Mouse (Mus musculus) lung, postnatal 4 days (tissue): ENCODE measurements around the gene Aoah.
A peak's percentile ranks its signal among the peaks of the same experiment; 100 is the strongest.

Experiments used
- DNase-seq, 2 experiments: peaks; one replicate each; pipeline ENCODE4 v3.0.0; 2021

The Aoah gene

GRCm38 (mm10) chr13:20916698-20917511, 123.0 kb downstream of the Aoah start:
- no peak for DNase-seq

- DNase-seq, result no peak
Observed at GRCm38 (mm10) chr13:20920401-20920800, 126.5 kb downstream of the Aoah start.

DNA sequence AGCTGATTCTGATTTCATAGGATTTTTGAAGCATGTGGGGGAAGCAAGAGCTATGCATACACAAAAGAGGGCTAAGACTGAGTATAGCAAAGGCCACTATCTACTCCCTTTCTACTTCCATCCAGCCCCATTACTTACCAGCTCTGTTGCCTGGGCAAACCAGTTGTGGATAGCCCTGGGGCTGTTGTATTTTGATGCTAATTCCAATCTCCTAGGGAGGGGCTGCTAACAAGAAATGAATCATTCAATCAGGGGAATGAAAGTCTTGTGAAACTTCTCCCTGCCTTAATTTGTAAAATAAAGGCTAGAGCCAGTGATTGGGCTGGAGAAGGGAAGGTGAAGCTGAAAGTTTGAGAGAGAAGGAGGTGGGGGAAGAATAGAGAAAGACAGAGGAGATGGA, 142.1 kb downstream of the Aoah start:
- no peak for DNase-seq

DNA sequence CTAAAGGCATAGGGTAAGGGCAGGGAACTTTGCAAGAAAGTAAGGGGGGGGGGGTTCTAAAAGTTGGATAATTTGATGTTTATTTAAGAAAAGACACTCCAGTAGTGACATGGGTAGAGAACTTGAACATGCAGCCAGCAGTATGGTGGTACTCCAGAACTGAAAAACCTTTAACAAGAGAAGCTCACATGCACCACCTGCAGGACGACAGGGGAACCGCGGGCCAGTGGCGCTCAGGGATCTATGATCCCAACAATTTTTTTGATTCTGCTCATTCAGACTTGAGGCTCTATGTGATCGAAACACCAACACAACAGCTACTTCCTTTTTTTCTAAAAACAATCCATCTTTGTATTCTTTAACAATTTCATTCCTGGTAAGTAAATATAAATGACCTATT, 143.5 kb downstream of the Aoah start:
- peak; percentile 52 to 72 for DNase-seq

DNA sequence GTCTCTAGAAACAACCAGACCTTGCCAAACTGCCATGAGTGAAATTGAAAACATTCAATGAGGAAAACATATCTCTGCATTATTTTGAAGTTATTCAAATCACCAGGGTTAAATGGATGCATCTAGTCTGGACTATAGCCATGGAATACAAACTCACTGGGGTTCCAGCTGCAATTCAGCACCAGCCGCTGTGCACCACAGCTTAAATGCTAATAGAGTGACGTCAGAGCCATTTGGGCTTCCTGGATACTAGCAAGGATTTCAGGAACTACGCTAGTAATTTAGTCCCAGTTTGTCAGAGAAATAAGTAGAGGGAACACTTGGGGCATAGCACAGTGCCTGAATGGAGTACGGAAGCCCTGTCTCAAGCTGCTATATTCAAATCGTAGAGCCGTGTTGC, 145.2 kb downstream of the Aoah start:
- no peak for DNase-seq

DNA sequence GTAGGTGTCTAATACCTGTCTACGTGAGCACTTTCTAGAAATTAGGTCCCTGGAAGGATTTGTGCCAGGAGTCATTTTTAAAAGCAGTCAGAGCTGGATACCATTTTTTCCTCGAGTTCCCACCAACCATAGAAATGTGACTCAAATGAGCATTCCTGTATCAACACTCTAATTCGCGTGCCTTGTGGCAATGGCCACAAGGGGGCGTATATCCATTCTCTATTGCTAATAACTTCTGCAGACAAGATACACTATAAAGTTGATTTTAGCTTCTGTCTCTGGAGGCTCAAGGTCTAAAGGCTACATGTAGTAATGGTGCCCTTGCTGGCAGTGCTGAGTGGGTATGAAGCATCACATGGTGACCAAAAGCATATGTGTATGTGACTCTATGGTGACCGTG, 146.5 kb downstream of the Aoah start:
- DNase-seq, result peak in 1 of 2 experiments; percentile 38

DNA sequence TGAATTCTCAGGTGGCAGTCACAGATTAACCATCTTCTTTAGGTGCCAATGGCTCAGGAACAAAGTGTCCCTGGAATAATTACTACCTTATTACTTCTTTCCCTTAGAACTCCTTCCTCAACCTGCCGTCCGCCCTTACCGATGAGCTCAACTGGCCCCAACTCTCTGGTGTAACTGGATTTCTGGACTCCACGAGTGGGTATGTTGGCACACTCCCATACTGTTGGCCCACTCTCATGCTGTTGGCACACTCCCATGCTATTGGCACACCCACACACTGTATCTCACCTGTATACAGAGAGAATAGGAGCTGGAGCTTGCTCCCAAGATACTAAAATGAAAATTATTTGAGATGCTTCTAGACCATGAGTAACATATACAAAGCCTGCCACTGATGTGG, 147.8 kb downstream of the Aoah start:
- no peak for DNase-seq

GRCm38 (mm10) chr13:20963086-20963485, 169.2 kb downstream of the Aoah start:
- no peak for DNase-seq

- no peak for DNase-seq
Observed at GRCm38 (mm10) chr13:20981234-20982230, 187.6 kb downstream of the Aoah start.

GRCm38 (mm10) chr13:20985510-20985909, 191.6 kb downstream of the Aoah start:
- no peak for DNase-seq

- DNase-seq, result no peak
Observed at GRCm38 (mm10) chr13:20985961-20986360, 192.0 kb downstream of the Aoah start.

GRCm38 (mm10) chr13:21005238-21005637, 211.3 kb downstream of the Aoah start:
- DNase-seq, result no peak

DNA sequence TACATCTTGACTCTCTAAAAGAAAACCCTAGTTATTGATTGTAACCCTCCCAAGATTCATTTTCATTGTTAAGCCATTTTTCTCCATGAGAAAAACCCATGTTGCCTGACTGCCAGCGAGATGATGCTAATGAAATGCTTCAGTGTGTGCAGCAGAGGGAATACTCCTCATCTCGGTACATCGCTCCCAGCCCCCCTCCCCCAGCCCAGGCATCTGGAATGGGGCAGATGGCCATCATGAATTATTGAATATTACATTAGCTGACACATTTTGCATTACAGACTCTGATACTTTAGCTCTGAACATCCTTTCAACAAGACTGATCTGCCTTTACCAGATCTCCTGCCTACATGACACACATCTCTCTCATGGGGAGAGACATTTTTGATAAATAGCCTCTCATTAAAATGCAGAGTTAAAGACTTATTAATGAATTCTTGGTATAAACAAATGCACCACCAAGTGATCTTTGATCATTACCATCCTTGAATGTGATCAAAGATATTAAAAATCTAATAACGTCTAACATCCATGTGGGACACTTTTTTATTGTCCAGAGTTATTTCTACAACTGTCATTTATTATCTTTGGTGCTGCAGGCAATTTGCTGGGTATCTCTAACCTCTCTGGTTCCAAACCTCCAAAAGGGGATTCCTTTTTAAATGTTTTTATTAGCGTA, 211.9 kb downstream of the Aoah start:
- DNase-seq, result no peak

- DNase-seq, result no peak
Observed at GRCm38 (mm10) chr13:21006321-21006653, 212.4 kb downstream of the Aoah start.

- DNase-seq, result no peak
Observed at GRCm38 (mm10) chr13:21013659-21014058, 219.7 kb downstream of the Aoah start.

- no peak for DNase-seq
Observed at GRCm38 (mm10) chr13:21024831-21025230, 230.9 kb downstream of the Aoah start.

GRCm38 (mm10) chr13:21033176-21033575, 239.3 kb downstream of the Aoah start:
- DNase-seq, result no peak

DNA sequence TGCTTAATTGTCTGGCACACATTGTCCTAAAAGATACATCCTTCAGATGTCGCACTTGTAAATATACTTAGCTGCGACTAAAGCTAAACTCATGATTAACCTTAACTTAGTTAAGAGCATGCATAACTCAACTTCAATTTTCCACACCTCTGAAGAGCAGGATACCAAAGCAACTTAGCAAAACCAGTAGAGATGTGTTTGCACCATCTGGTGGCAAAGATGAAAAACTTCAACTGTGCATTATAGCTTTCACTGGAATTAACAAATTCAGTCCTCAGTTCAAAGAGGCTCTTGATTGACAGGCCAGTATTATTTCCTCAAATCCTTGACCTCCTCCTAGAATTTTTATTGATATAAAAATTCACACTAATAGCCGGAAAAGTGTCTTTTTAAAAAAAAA, 241.1 kb downstream of the Aoah start:
- DNase-seq, result no peak

DNA sequence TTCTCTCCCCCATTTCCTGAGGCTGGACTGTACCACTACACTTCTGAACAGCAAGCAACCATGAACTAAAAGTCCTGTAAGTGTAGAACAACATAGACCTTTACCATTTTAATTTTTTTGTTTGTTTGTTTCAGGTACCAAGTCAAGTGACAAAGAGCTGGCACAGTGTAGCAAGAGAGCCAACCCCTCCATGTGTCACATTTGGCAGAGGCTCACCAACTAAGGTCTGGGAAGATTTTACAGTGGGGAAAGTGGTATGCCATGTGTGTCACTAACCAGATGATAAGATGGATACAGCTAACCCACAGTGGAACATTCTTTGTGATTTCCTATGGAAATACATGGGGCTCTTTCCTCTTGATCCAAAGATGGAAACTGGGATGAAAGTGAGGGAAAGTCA, 242.1 kb downstream of the Aoah start:
- DNase-seq, result no peak

DNA sequence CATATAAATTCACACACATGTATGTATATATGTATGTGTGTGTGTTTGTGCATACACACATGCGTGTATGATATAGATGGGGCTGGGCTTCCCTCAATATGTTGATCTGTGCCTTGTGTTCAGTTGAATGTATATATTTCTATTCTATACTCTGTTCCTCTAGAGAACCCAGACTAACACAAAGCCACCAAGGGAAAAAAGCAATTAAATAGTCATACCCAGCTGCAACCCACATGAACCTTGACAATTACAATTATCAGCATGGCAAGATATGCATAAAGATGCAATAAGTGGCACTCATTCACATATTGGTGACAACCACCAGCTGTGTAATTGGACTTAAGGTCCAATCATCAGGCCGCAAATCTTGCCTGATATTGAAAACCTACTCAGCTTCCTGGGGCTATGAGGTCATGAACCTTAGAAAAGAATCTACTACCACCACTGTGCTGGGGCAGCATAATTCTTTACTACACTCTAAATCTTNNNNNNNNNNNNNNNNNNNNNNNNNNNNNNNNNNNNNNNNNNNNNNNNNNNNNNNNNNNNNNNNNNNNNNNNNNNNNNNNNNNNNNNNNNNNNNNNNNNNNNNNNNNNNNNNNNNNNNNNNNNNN, 246.8 kb downstream of the Aoah start:
- no peak for DNase-seq

- no peak for DNase-seq
Observed at GRCm38 (mm10) chr13:21050118-21050517, 256.2 kb downstream of the Aoah start.

- no peak for DNase-seq
Observed at GRCm38 (mm10) chr13:21066021-21066420, 272.1 kb downstream of the Aoah start.

DNA sequence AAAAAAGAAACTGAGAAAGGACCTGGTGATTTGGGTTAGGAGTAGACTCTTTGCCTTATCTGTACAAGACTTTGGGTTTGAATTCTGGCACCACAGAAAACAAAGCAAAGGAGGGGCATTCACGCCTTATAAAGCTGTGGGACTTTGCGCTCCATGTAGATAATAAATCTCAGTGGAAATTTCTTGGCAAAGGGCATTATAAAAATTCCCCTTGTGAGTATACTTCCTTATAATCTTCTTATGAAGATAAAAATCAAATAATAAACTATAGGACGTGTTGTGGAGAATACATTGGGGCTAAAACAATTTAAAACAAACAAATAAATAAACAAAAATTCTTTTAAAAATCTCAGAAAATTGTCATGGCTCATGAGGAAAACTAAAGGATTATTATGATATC, 280.9 kb downstream of the Aoah start, which contains the start of gene Olfr1370:
TSS of gene Olfr1370 (minus strand) at position 101 of the 400 bp plus-strand sequence.
- DNase-seq, result no peak
